Mouse (Mus musculus) G1E (cell line): ENCODE data around the gene Palm3.

ENCODE experiments used
- CTCF ChIP-seq: IDR thresholded peaks from 2 replicates; pipeline ENCODE4 v1.5.1; 2012; ENCODE audit warnings: low read depth, low read length, inconsistent platforms, mixed read lengths
- POLR2AphosphoS5 ChIP-seq: IDR thresholded peaks from 2 replicates; pipeline ENCODE4 v1.6.1; 2012; ENCODE audit warnings: low read depth, low read length, inconsistent platforms; ENCODE audit not compliant: insufficient replicate concordance

DNA sequence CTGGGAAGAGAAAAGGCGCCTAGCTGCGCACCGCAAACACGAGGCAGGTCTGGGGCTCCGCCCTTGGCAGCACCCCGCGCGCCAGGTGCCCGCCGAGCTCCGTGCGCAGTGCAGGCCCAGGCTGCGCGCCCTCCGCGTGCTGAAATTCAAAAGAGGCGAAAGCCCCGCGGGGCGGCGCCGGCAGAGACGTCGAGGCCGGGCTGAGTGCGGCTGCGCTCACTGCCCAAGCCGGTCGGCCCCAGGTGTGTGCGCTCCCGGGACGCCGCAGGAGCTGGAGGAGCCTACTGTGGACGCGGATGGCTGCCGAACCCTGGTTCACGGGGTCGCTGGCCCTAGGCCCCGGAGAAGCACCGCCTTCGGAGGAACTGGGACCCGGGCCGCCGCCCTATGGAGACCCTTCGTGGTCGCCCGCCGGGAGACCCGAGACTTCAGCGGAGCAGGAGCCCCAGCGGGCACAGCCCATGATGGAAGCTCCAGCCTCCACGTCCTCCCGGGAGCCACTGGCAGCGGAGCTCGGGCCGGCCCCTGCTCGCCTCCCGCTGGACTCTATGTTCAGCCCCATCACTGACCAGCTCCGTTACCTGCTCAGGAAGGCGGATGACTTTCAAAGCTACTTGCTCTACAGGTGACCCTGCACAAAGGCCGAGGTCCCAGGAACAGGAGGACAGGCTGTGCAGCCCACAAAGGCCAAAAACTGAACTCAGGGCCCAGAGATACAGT lies 19.8 kb upstream of the Palm3 start, which contains the start of gene 1700067K01Rik:
- TF ChIP-seq POLR2AphosphoS5 (no peak), CTCF (no peak)
